Mouse (Mus musculus) ES-E14 (cell line): ENCODE measurements around the gene Gm3402. TPM values are rescaled to one million over a fixed set of nuclear protein-coding genes. Genes with fewer than 3 reads are reported as not detected.
"Not testable (repeated sequence)": the region's sequence is repeated elsewhere in the genome, so short reads cannot be mapped to it uniquely, and the experiment has no call there.

Experiments
- DNase-seq: peaks from one replicate; pipeline ENCODE4 v3.0.0-alpha.2; 2013; ENCODE audit warnings: low read depth, low spot score
- H3K27ac ChIP-seq: 2 replicates; pipeline ENCODE4 v1.5.1; 2012; ENCODE audit warnings: low read depth, mild to moderate bottlenecking, low read length, moderate library complexity, mixed read lengths; ENCODE audit not compliant: poor library complexity, insufficient read depth, severe bottlenecking
- H3K36me3 ChIP-seq: 2 replicates; pipeline ENCODE4 v1.6.1; 2012; ENCODE audit warnings: mild to moderate bottlenecking, low read length, moderate library complexity, mixed read lengths; ENCODE audit not compliant: control insufficient read depth, poor library complexity, insufficient read depth, severe bottlenecking
- H3K4me1 ChIP-seq, 2 experiments: fragments of 150-350 bp in 1 of 2; sonication (generic) in 1 of 2; 2 replicates each; pipeline ENCODE4 v1.6.1; 2012; ENCODE audit warnings: low read length in 2 of 2, mild to moderate bottlenecking in 1 of 2, mixed read lengths in 1 of 2; ENCODE audit not compliant: control insufficient read depth in 2 of 2, insufficient read depth in 2 of 2, poor library complexity in 1 of 2
- H3K4me3 ChIP-seq, 2 experiments: fragments of 150-350 bp in 1 of 2; sonication (generic) in 1 of 2; 2 replicates each; pipeline ENCODE4 v1.5.1; 2012; ENCODE audit warnings: low read length in 2 of 2, low read depth in 1 of 2, mild to moderate bottlenecking in 1 of 2, mixed read lengths in 1 of 2; ENCODE audit not compliant: insufficient read depth in 1 of 2, poor library complexity in 1 of 2, severe bottlenecking in 1 of 2
- H3K9ac ChIP-seq: 2 replicates; pipeline ENCODE4 v1.6.1; 2012; ENCODE audit warnings: low read depth, mild to moderate bottlenecking, low read length, mixed read lengths; ENCODE audit not compliant: poor library complexity, insufficient read depth, severe bottlenecking
- H3K9me3 ChIP-seq: fragments of 150-350 bp; sonication (generic); 2 replicates; pipeline ENCODE4 v1.6.1; 2012; ENCODE audit warnings: low read depth, mild to moderate bottlenecking, low read length; ENCODE audit not compliant: control insufficient read depth, insufficient read depth
- CHD2 ChIP-seq: IDR thresholded peaks from 2 replicates; pipeline ENCODE4 v1.6.1; 2014; ENCODE audit warnings: mild to moderate bottlenecking, low read depth, low read length, inconsistent platforms
- HCFC1 ChIP-seq: IDR thresholded peaks from 2 replicates; pipeline ENCODE4 v1.6.1; 2012; ENCODE audit warnings: low read length, inconsistent platforms, borderline replicate concordance; ENCODE audit not compliant: insufficient read depth
- MAFK ChIP-seq: IDR thresholded peaks from 2 replicates; pipeline ENCODE4 v1.6.1; 2014; ENCODE audit warnings: mild to moderate bottlenecking, low read depth, low read length, inconsistent platforms; ENCODE audit not compliant: insufficient read depth
- ZC3H11A ChIP-seq: IDR thresholded peaks from 2 replicates; pipeline ENCODE4 v1.6.1; 2012; ENCODE audit warnings: low read depth, mild to moderate bottlenecking, inconsistent platforms, low read length, borderline replicate concordance
- ZNF384 ChIP-seq: IDR thresholded peaks from 2 replicates; pipeline ENCODE4 v1.6.1; 2012; ENCODE audit warnings: low read depth, low read length, inconsistent platforms
- in situ Hi-C, 2 experiments: fragments of 600-800 bp; cut with MboI; formaldehyde crosslinking; loops; one replicate each; pipeline ENCODE4 v1.15.1; 2025; ENCODE audit warnings: low sequenced_read_pairs in 2 of 2, inconsistent platforms in 1 of 2; ENCODE audit not compliant: unreplicated experiment in 2 of 2
- total RNA-seq: library from RNA; depleted of rRNA; stranded (reverse); fragments of 300-350 nt; gene quantifications from 2 replicates; pipeline ENCODE4 v1.2.3, GENCODE M21; 2012; rRNA removed

The Gm3402 gene
- total RNA-seq: not detected in 2 replicates

GRCm38 (mm10) chr5:146513823-146514222 lies at the start of gene Gm3402:
Gene Gm3402 (plus strand): TSS chr5:146514123.
- in situ Hi-C loops, DNase-seq, H3K27ac ChIP-seq, H3K9ac ChIP-seq, H3K4me3 ChIP-seq, H3K9me3 ChIP-seq, H3K36me3 ChIP-seq, H3K4me1 ChIP-seq: not testable (repeated sequence)

- no peaks in the 10 kb centered on the region for H3K9me3 ChIP-seq
- in situ Hi-C loops: no loop called here
- peaks cover 0 to under 1% of the 10 kb centered on the region in 2 experiments; a peak in 1 of 4 replicates for H3K4me1 ChIP-seq
- H3K36me3 ChIP-seq: peaks cover 26% of the 10 kb centered on the region
- no peak overlapping the region for H3K27ac ChIP-seq
- no peak for TF ChIP-seq ZNF384
- TF ChIP-seq HCFC1: no peak
- TF ChIP-seq ZC3H11A: no peak
- no peak for TF ChIP-seq CHD2
- TF ChIP-seq MAFK: no peak
- H3K4me3 ChIP-seq: no peak overlapping the region
- no peak overlapping the region for H3K9ac ChIP-seq
- no peak for DNase-seq
Measured at GRCm38 (mm10) chr5:146466663-146467062, 47.3 kb upstream of the Gm3402 start.

DNA sequence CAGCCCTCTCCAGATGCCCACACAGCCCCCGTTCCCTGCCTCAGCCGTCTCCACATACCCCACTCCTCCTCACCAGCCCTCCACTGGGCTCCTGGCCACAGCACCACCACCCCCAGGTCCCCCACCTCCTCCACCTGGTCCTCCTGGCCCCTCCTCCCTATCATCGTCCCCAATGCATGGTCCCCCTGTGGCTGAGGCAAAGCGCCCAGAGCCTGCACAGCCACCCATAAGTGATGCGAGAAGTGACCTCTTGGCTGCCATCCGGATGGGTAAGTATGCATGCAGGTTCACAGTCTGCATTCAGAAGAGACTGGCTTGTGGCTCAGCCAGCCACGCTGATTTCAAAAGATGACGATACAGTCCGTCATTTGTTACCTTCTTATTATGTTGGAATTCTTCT lies 45.6 kb upstream of the Gm3402 start:
- H3K4me3 ChIP-seq: no peak overlapping the region
- no peak for TF ChIP-seq ZC3H11A
- no peak for TF ChIP-seq HCFC1
- TF ChIP-seq CHD2: no peak
- no peak for TF ChIP-seq MAFK
- no peak for TF ChIP-seq ZNF384
- no peak overlapping the region for H3K9ac ChIP-seq
- no peak overlapping the region for H3K27ac ChIP-seq
- DNase-seq: no peak
- H3K36me3 ChIP-seq: peaks cover 25% of the 10 kb centered on the region
- no peaks in the 10 kb centered on the region for H3K4me1 ChIP-seq
- H3K9me3 ChIP-seq: no peaks in the 10 kb centered on the region
- in situ Hi-C loops: no loop called here

- Histone ChIP-seq H3K9ac (no peak overlapping the region), H3K27ac (no peak overlapping the region), H3K4me3 (no peak overlapping the region), H3K4me1 (no peaks in the 10 kb centered on the region), H3K36me3 (peaks cover 23% of the 10 kb centered on the region), H3K9me3 (no peaks in the 10 kb centered on the region)
- in situ Hi-C loops: no loop called here
- TF ChIP-seq MAFK (no peak), CHD2 (no peak), HCFC1 (no peak), ZNF384 (no peak), ZC3H11A (no peak)
- no peak for DNase-seq
Measured at GRCm38 (mm10) chr5:146470821-146471220, 43.1 kb upstream of the Gm3402 start.

- H3K9ac ChIP-seq: no peak overlapping the region
- no peaks in the 10 kb centered on the region for H3K9me3 ChIP-seq
- DNase-seq: no peak
- H3K4me1 ChIP-seq: no peaks in the 10 kb centered on the region
- H3K27ac ChIP-seq: no peak overlapping the region
- in situ Hi-C loops: no loop called here
- no peak for TF ChIP-seq MAFK
- no peak for TF ChIP-seq ZNF384
- TF ChIP-seq CHD2: no peak
- TF ChIP-seq ZC3H11A: no peak
- no peak for TF ChIP-seq HCFC1
- no peak overlapping the region for H3K4me3 ChIP-seq
- peaks cover 21% of the 10 kb centered on the region for H3K36me3 ChIP-seq
Measured at GRCm38 (mm10) chr5:146471311-146471710, 42.6 kb upstream of the Gm3402 start.
